Comparison of ENCODE assay signal across 31 mouse cellular contexts in the genomic region with DNA sequence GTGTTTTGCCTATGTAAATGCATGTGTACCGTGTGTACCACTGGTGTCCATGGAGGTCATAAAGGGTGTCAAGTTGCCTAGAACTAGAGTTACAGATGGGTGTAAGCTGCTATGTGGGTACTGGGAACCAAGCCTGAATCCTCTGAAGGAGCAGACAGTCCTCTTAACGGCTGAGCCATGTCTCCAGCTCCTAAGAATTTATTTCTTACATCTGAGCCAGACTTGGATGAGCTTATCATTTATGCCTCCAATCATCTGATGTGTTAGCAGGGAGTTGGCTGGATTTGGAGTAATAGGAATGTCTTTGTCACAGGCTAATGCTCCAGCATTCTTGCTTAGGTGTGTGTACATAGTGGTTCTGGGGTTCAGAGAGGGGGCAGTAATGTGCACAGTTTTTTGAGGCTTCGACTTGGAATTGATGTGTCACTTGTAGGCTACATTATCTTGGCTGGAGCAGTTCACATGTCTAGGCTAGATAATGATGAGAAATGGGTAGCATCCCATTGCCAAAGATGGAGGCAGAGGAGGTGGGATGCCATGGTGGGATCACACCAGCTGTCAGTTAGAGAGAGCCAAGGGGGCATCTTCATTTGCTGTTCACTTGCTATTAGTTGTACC. TPM values are rescaled to one million over a fixed set of nuclear protein-coding genes. Genes with fewer than 3 reads are reported as not detected.
A peak's percentile ranks its signal among the peaks of the same experiment; 100 is the strongest.
DNase-seq lines count a peak whose midpoint lies in the region; ATAC-seq and TF ChIP-seq lines count a peak whose summit lies in the region.
"Had no signal": no experiment of that assay in that cellular context is flagged by ENCODE, and none has a peak within 500 bp of the region (broad histone marks: within the 10 kb centered on the region; RNA-seq: fewer than 3 reads in every experiment).

No protein-coding gene starts in this region.

- H3K4me1 ChIP-seq in forebrain, embryonic 15.5 days = peaks cover 4% of the 10 kb centered on the region; the same call in 1 of the 2 replicates
- no peaks in the 10 kb centered on the region for H3K4me1 ChIP-seq in forebrain, embryonic 10.5 days
- H3K4me1 ChIP-seq in liver, embryonic 14.5 days (replicated peaks; ENCODE audit: control insufficient read depth in 2 of 2, insufficient read depth in 2 of 2, low read length in 1 of 2) = peaks cover 14 to 24% of the 10 kb centered on the region in 2 experiments; a peak in 3 of 4 replicates
- H3K4me1 ChIP-seq: embryonic facial prominence, embryonic 12.5 days; heart, embryonic 12.5 days; hindbrain, embryonic 12.5 days had no signal

- H3K4me3 ChIP-seq in forebrain, embryonic 15.5 days = no peak overlapping the region
- no peak overlapping the region for H3K4me3 ChIP-seq in forebrain, embryonic 10.5 days
- H3K4me3 ChIP-seq in liver, embryonic 14.5 days (ENCODE audit: insufficient read depth in 1 of 2, low read depth in 2 of 2, low read length in 2 of 2) = no peak overlapping the region; a peak in 1 of 4 replicates
- H3K4me3 ChIP-seq: embryonic facial prominence, embryonic 12.5 days; heart, embryonic 12.5 days; hindbrain, embryonic 12.5 days; megakaryocyte, embryonic 14.5 days had no signal

- no peaks in the 10 kb centered on the region for H3K36me3 ChIP-seq in forebrain, embryonic 15.5 days
- H3K36me3 ChIP-seq in forebrain, embryonic 10.5 days (replicated peaks) = peaks cover 46% of the 10 kb centered on the region
- H3K36me3 ChIP-seq in liver, embryonic 14.5 days (replicated peaks; ENCODE audit: control insufficient read depth, insufficient read depth, low read depth) = peaks cover 97% of the 10 kb centered on the region
- H3K36me3 ChIP-seq: hindbrain, embryonic 12.5 days had no signal

- H3K27me3 ChIP-seq in forebrain, embryonic 15.5 days = no peaks in the 10 kb centered on the region
- H3K27me3 ChIP-seq in forebrain, embryonic 10.5 days (ENCODE audit: poor library complexity, severe bottlenecking) = no peaks in the 10 kb centered on the region
- H3K27me3 ChIP-seq in liver, embryonic 14.5 days (ENCODE audit: control insufficient read depth, insufficient read depth, low read length) = no peaks in the 10 kb centered on the region
- H3K27me3 ChIP-seq: embryonic facial prominence, embryonic 12.5 days; heart, embryonic 12.5 days; hindbrain, embryonic 12.5 days; megakaryocyte, embryonic 14.5 days had no signal

- peak; percentile 37 for TF ChIP-seq CTCF in liver, embryonic 14.5 days (IDR thresholded peaks at IDR 0.05; ENCODE audit: low read depth)

- TF ChIP-seq EP300 in liver, embryonic 14.5 days (IDR thresholded peaks at IDR 0.05; ENCODE audit: low read depth) = peak; percentile 28; the same call in 1 of the 2 replicates

- no peaks in the 10 kb centered on the region for H3K9me3 ChIP-seq in forebrain, embryonic 15.5 days
- no peaks in the 10 kb centered on the region for H3K9me3 ChIP-seq in forebrain, embryonic 10.5 days
- no peaks in the 10 kb centered on the region for H3K9me3 ChIP-seq in liver, embryonic 14.5 days (ENCODE audit: control insufficient read depth, low read length)
- H3K9me3 ChIP-seq: embryonic facial prominence, embryonic 12.5 days; heart, embryonic 12.5 days; hindbrain, embryonic 12.5 days; megakaryocyte, embryonic 14.5 days had no signal

- 75% methylated on average over 3 of the region's 3 CpGs for WGBS in forebrain, embryonic 15.5 days
- WGBS in forebrain, embryonic 10.5 days = 90% methylated on average over 3 of the region's 3 CpGs
- WGBS in liver, embryonic 14.5 days (ENCODE audit: insufficient replicate concordance) = 67% methylated on average over 3 of the region's 3 CpGs

- no peak overlapping the region for H3K9ac ChIP-seq in forebrain, embryonic 15.5 days (replicated peaks)
- no peak overlapping the region; the same call in 1 of the 2 replicates for H3K9ac ChIP-seq in liver, embryonic 14.5 days (replicated peaks)
- H3K9ac ChIP-seq: embryonic facial prominence, embryonic 12.5 days; heart, embryonic 12.5 days; hindbrain, embryonic 12.5 days had no signal

- no peak overlapping the region for H3K4me2 ChIP-seq in forebrain, embryonic 15.5 days (replicated peaks)
- no peak overlapping the region for H3K4me2 ChIP-seq in liver, embryonic 14.5 days (ENCODE audit: low read depth)
- H3K4me2 ChIP-seq: embryonic facial prominence, embryonic 12.5 days; heart, embryonic 12.5 days; hindbrain, embryonic 12.5 days had no signal

- no peak for DNase-seq in forebrain, embryonic 10.5 days (ENCODE audit: extremely low spot score, low spot score)
- peak; percentile 40 for DNase-seq in lung, postnatal 36 days
- DNase-seq in lung, postnatal 14 days = no peak
- DNase-seq in liver, embryonic 14.5 days (ENCODE audit: low read depth in 3 of 3, low spot score in 3 of 3) = no peak
- DNase-seq in ovary, postnatal 14 days (ENCODE audit: low spot score) = no peak
- DNase-seq in layer of hippocampus, adult 18-20 months (ENCODE audit: low spot score in 2 of 2) = no peak
- DNase-seq: adrenal gland, postnatal 36 days; cerebellum, adult 11-12 months; cerebellum, postnatal 10 days; gastrocnemius, postnatal 10 days; heart, postnatal 10 days; kidney, postnatal 36 days; lung, postnatal 10 days; midbrain, embryonic 14.5 days; right cerebral cortex, postnatal 25 days; spleen, adult 18-20 months had no signal

- ATAC-seq in forebrain, embryonic 15.5 days (replicated peaks) = peak; percentile 41
- peak; percentile 47 for ATAC-seq in liver, embryonic 14.5 days (ENCODE audit: insufficient read depth)
- ATAC-seq: CD4-positive, CD25-positive, alpha-beta regulatory T cell, adult 4 months; intestine, postnatal 0 days had no signal

- H3K27ac ChIP-seq in forebrain, embryonic 15.5 days (replicated peaks) = peak overlapping the region; percentile 13
- H3K27ac ChIP-seq in forebrain, embryonic 10.5 days = no peak overlapping the region
- H3K27ac ChIP-seq in liver, embryonic 14.5 days = peak overlapping the region; percentile 31; the same call in 1 of the 2 replicates
- H3K27ac ChIP-seq: embryonic facial prominence, embryonic 12.5 days; hindbrain, embryonic 12.5 days had no signal

RNA-seq across cellular contexts. Expression of gene Slc43a3, which starts 10.9 kb away (rescaled TPM):
- polyA plus RNA-seq in forebrain, embryonic 15.5 days (2015; fragmentation: Nextera tagmentation; extraction: Ambion mirVana) = 3.8 and 4.2 TPM in 2 replicates
- 20.8 and 23.7 TPM in 2 replicates for polyA plus RNA-seq in forebrain, embryonic 10.5 days (2016; fragmentation: Nextera tagmentation; extraction: Ambion mirVana)
- 158 and 159 TPM in 2 replicates for polyA plus RNA-seq in liver, embryonic 14.5 days (2012; rRNA removed)
- 113 and 124 TPM in 2 replicates for polyA plus RNA-seq in liver, embryonic 14.5 days (2014; fragmentation: Nextera tagmentation; extraction: Ambion mirVana)
- total RNA-seq in layer of hippocampus, adult 18-20 months (2021) = under 1 TPM; 0.30 to 0.58 TPM

RNA-seq across cellular contexts. Expression of gene Prg2, which starts 33.0 kb away (rescaled TPM):
- 0.31 TPM in 1 of 2 replicates, not detected in the other for polyA plus RNA-seq in forebrain, embryonic 15.5 days (2015; fragmentation: Nextera tagmentation; extraction: Ambion mirVana)
- polyA plus RNA-seq in forebrain, embryonic 10.5 days (2016; fragmentation: Nextera tagmentation; extraction: Ambion mirVana) = not detected in 2 replicates
- polyA plus RNA-seq in liver, embryonic 14.5 days (2012; rRNA removed) = 33.3 and 62.4 TPM in 2 replicates
- polyA plus RNA-seq in liver, embryonic 14.5 days (2014; fragmentation: Nextera tagmentation; extraction: Ambion mirVana) = 17.9 and 21.8 TPM in 2 replicates
- not detected for total RNA-seq in layer of hippocampus, adult 18-20 months (2021)
- total RNA-seq: adrenal gland, adult 18-20 months; adrenal gland, postnatal 36 days; left cerebral cortex, adult 18-20 months; left cerebral cortex, postnatal 36 days had no signal
- polyA plus RNA-seq: CD4-positive, CD25-positive, alpha-beta regulatory T cell, adult 4 months; cortical plate, adult 2 months; erythroblast, embryonic 14.5 days; intestine, postnatal 0 days; kidney, embryonic 14.5 days; midbrain, embryonic 14.5 days; neural tube, embryonic 11.5 days had no signal

RNA-seq across cellular contexts. Expression of gene Prg3, which starts 40.8 kb away (rescaled TPM):
- not detected in 2 replicates for polyA plus RNA-seq in forebrain, embryonic 15.5 days (2015; fragmentation: Nextera tagmentation; extraction: Ambion mirVana)
- polyA plus RNA-seq in forebrain, embryonic 10.5 days (2016; fragmentation: Nextera tagmentation; extraction: Ambion mirVana) = not detected in 2 replicates
- polyA plus RNA-seq in liver, embryonic 14.5 days (2012; rRNA removed) = 2.6 and 4.4 TPM in 2 replicates
- 2.1 and 3.4 TPM in 2 replicates for polyA plus RNA-seq in liver, embryonic 14.5 days (2014; fragmentation: Nextera tagmentation; extraction: Ambion mirVana)
- total RNA-seq in layer of hippocampus, adult 18-20 months (2021) = not detected
- total RNA-seq: adrenal gland, adult 18-20 months; adrenal gland, postnatal 36 days; gastrocnemius, postnatal 10 days; heart, postnatal 10 days; left cerebral cortex, adult 18-20 months; left cerebral cortex, postnatal 36 days had no signal
- polyA plus RNA-seq: CD4-positive, CD25-positive, alpha-beta regulatory T cell, adult 4 months; cortical plate, adult 2 months; embryonic facial prominence, embryonic 12.5 days; hindbrain, embryonic 12.5 days; intestine, postnatal 0 days; kidney, embryonic 14.5 days; limb, embryonic 14.5 days; midbrain, embryonic 14.5 days; neural tube, embryonic 11.5 days had no signal

Comparison
In these comparisons a context has a peak if more than half of its experiments do, and no peak if none do; other contexts are left out.
1. RNA of gene Prg2, which starts 33.0 kb away (polyA plus RNA-seq): 17.9 to 62.4 TPM in liver, embryonic 14.5 days; not detected in forebrain, embryonic 10.5 days and 0.31 TPM in forebrain, embryonic 15.5 days; every median in the first group is over 10 times any median in the second.